Comparison of ENCODE assay signal across 25 mouse cellular contexts in the genomic region with DNA sequence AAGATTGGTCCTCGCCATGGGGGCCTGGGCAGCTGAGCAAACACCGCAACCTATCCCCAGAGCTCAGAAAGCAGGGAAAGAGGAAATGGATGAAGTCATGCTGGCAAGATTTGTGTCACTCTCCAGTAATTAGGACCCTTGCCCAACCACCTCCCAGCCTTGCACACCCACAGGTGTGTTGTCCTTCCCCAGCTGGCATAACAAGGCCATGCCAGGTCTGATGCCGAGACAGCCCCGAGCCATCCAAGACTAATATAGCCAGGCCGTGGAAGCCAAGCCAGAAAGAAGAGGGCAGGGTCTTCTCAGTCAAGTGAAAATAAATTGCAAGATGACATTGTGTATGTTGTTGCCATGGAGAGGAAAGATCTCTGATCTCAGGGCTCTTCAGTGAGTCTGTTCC.
"Had no signal": no experiment of that assay in that cellular context is flagged by ENCODE, and none has a peak within 500 bp of the region (broad histone marks: within the 10 kb centered on the region; RNA-seq: fewer than 3 reads in every experiment).

No protein-coding gene starts in this region.

- H3K27ac ChIP-seq: heart, adult 2 months; hindbrain, embryonic 10.5 days; hindbrain, embryonic 12.5 days; hindbrain, embryonic 15.5 days; intestine, embryonic 15.5 days; layer of hippocampus, adult 2 months; limb, embryonic 12.5 days; liver, embryonic 13.5 days; liver, embryonic 15.5 days had no signal

- ATAC-seq: inflammation-experienced regulatory T-cells, adult 6 months; intestine, embryonic 15.5 days; intestine, postnatal 0 days; liver, postnatal 0 days had no signal

- H3K9ac ChIP-seq: heart, embryonic 12.5 days; hindbrain, embryonic 12.5 days; hindbrain, embryonic 15.5 days; intestine, embryonic 15.5 days; limb, embryonic 12.5 days; liver, embryonic 13.5 days; liver, embryonic 15.5 days; liver, postnatal 0 days had no signal

- H3K27me3 ChIP-seq: heart, embryonic 12.5 days; hindbrain, embryonic 12.5 days; hindbrain, embryonic 15.5 days; intestine, embryonic 15.5 days; limb, embryonic 12.5 days; liver, embryonic 13.5 days; liver, embryonic 15.5 days had no signal

- H3K9me3 ChIP-seq: heart, embryonic 12.5 days; hindbrain, embryonic 10.5 days; hindbrain, embryonic 12.5 days; hindbrain, embryonic 15.5 days; intestine, embryonic 15.5 days; limb, embryonic 12.5 days; liver, embryonic 13.5 days; liver, embryonic 15.5 days had no signal

- H3K36me3 ChIP-seq: heart, embryonic 12.5 days; hindbrain, embryonic 10.5 days; hindbrain, embryonic 12.5 days; hindbrain, embryonic 15.5 days; intestine, embryonic 15.5 days; limb, embryonic 12.5 days; liver, embryonic 13.5 days; liver, embryonic 15.5 days had no signal

- H3K4me3 ChIP-seq: heart, adult 2 months; heart, embryonic 12.5 days; hindbrain, embryonic 10.5 days; hindbrain, embryonic 12.5 days; hindbrain, embryonic 15.5 days; intestine, embryonic 15.5 days; layer of hippocampus, adult 2 months; limb, embryonic 12.5 days; liver, embryonic 13.5 days; liver, embryonic 15.5 days had no signal

- DNase-seq: gastrocnemius, postnatal 14 days; gastrocnemius, postnatal 36 days; heart, postnatal 10 days; heart, postnatal 4 days; kidney, adult 18-20 months; kidney, adult 8-10 months; kidney, postnatal 10 days; kidney, postnatal 25 days; kidney, postnatal 4 days; layer of hippocampus, postnatal 36 days; liver; liver, embryonic 13.5 days; liver, postnatal 0 days had no signal

- H3K4me2 ChIP-seq: heart, embryonic 12.5 days; hindbrain, embryonic 12.5 days; hindbrain, embryonic 15.5 days; intestine, embryonic 15.5 days; limb, embryonic 12.5 days; liver, embryonic 11.5 days; liver, embryonic 13.5 days; liver, embryonic 15.5 days had no signal

- H3K4me1 ChIP-seq: heart, embryonic 12.5 days; hindbrain, embryonic 12.5 days; hindbrain, embryonic 15.5 days; intestine, embryonic 15.5 days; liver, embryonic 13.5 days; liver, embryonic 15.5 days had no signal
